Mouse (Mus musculus) frontal cortex, adult 2 months (tissue): ENCODE data around the gene Itsn2. TPM values are rescaled to one million over a fixed set of nuclear protein-coding genes. Genes with fewer than 3 reads are reported as not detected.
"Not testable (repeated sequence)": the region's sequence is repeated elsewhere in the genome, so short reads cannot be mapped to it uniquely, and the experiment has no call there.

Source experiments
- DNase-seq, 2 experiments: peaks; one replicate each; pipeline ENCODE4 v3.0.0; 2022; ENCODE audit warnings: low spot score in 1 of 2; ENCODE audit errors: extremely low spot score in 1 of 2
- polyA plus RNA-seq: library from polyadenylated mRNA; depleted of rRNA; stranded (reverse); fragments of >200 nt; gene quantifications from 2 replicates; pipeline ENCODE4 v1.2.3, GENCODE M21; 2012; rRNA removed

The Itsn2 gene
- polyA plus RNA-seq = 40.2 and 47.4 TPM in 2 replicates

DNA sequence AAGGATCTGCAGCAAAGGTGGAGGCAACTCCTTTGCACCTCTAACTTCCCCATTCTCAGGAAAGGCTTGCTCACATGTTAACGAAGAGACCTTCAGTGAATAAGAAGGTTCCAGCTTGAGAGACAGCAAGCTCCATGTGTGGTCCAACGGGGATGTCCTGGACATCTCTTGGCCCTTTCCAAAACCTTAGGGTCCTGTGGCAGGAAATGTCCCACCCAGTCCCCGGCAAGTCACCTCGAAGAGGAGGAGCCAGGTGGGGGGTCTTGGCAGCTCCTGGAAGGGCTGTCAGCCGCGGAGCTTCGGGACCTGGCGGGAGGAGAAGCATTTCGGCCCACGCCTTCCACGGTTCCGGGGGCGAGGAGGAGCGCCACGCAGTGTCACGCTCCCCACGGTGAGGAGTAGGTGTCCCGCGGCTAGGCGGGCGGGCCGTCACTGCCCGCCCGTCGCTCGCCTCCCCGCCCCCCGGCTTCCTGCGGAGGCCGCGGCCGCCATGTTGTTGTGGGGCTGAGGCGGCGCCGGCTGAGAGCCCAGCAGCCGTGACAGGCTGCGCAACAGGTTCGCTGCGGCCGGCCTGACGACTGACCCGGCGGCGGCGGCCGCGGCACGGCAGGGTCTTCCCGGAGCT is at the start of gene Itsn2, which contains the start of gene Gm3625:
Gene Itsn2 (plus strand): TSS at position 98 of the 625 bp plus-strand sequence.
Gene Gm3625 (minus strand): TSS at position 387 of the 625 bp plus-strand sequence.
- peak in 1 of 2 experiments; percentile 63 for DNase-seq

GRCm38 (mm10) chr12:4544400-4544919 is 48.0 kb upstream of the Itsn2 start:
- no peak for DNase-seq

DNA sequence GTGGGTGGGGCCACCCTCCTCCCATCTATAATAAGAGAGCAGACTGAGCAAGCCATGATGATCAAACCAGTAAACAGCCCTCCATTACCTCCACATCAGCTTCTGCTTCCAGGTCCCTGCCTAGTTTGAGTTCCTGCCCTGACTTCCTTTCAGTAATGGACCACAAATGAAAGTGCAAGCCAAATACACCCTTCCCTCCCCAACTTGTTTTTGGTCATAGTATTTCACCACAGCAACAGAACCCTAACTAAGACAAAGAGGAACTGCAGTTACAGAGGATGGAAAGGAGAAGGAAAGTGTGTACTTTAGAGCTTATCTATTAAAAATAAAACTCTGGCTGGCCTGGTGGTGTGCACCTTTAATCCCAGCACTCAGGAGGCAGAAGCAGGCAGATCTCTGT is 47.0 kb upstream of the Itsn2 start:
- no peak for DNase-seq

DNA sequence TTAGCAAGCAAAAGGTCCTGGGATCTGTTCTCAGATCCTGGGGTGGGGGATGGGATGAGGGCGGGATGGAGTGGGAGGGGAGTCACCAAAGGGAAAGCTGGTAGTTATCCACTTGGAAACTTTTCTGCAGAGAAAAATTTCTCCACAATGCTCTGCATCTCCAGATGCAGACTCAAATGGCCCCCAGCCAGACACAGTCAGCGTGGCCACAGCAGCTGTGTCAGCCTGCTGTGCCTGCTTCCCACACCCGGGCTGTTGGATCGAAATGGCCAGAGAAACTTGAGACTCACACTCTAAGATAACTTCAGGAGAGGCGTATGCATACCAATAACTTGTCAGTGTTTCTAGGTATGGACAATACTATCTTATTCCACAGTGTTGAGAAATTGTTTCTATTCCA is 45.9 kb upstream of the Itsn2 start:
- no peak for DNase-seq

DNA sequence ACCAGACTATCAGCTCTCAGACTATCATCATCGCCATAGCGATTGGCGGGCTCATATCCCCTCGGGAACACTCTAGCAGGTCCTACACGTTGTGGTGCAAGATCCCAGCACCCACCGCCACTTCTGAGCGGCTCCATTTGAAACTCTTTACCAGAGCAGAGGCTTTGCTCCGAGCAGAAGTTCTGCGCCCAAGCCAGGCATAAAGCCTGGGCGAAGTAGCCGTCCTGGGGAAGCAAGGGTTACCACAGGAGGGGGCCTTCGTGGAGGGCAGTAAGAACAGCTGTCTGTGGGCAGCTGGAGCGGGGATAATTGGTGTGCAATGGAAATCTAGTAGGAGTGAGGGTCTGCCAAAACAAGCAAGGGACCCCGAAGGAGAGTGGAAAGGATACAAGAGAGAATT is 44.9 kb upstream of the Itsn2 start:
- no peak for DNase-seq

- peak; percentile 49 to 92 for DNase-seq
These were observed 44.1 kb upstream of the Itsn2 start for GRCm38 (mm10) chr12:4548053-4549013.

GRCm38 (mm10) chr12:4553704-4554103 is 38.7 kb upstream of the Itsn2 start:
- not testable (repeated sequence) for DNase-seq

DNA sequence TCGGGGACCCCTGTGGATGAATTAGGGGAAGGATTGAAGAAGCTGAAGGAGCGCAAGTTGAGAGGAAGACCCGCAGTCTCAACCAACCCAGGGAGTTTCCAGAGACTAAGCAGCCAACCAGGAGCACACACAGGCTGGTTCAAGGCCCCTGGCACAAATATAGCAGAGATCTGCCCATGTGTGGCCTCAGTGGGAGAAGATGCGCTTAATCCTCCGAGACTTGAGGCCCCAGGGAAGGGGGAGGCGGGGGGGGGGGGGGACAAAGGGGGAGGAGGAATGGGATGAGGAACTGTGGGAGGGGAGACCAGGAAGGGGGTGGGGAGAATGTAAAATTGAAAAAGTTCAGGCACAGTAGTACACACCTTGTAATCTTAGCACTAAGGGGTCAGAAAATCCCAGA is 37.0 kb upstream of the Itsn2 start:
- DNase-seq = no peak

GRCm38 (mm10) chr12:4556891-4557290 is 35.5 kb upstream of the Itsn2 start:
- DNase-seq = no peak

DNA sequence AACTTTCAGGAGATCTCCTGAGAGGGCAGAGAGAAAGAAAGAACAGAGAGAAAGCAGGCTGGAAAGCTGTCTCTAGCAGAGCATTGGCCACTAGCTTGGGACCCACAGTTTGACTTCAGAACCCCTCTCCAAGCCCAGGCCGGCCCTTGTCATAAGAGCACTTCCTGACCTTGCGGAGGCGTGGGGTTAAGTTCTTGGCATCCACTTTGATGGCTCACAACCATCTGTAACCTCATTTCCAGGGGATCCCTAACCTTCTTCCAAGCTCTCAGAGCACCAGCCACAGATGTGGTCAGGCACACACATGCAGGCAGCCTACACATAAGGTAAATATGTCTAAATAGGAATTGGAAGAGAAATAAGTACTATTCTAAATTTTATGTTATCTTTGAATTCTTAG is 35.0 kb upstream of the Itsn2 start:
- DNase-seq = no peak

DNA sequence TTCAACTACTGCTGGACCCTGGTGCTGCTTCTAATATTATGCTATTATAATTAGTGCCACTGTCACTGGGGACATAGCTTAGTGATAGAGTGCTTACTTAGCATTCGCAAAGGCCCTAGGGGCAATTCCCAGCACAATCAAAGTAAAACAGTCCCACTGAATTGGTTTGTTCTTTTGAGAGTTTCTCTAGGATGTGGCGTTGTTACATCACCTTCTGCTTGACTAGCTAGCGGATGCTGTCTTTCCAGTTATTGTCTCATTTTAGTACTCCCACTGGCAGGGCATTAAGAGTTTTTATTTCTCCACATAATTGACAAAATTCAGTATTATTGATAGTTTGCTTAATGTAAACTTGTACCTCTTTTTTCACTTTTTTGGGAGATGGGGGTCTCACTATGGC is 34.4 kb upstream of the Itsn2 start:
- no peak for DNase-seq

DNA sequence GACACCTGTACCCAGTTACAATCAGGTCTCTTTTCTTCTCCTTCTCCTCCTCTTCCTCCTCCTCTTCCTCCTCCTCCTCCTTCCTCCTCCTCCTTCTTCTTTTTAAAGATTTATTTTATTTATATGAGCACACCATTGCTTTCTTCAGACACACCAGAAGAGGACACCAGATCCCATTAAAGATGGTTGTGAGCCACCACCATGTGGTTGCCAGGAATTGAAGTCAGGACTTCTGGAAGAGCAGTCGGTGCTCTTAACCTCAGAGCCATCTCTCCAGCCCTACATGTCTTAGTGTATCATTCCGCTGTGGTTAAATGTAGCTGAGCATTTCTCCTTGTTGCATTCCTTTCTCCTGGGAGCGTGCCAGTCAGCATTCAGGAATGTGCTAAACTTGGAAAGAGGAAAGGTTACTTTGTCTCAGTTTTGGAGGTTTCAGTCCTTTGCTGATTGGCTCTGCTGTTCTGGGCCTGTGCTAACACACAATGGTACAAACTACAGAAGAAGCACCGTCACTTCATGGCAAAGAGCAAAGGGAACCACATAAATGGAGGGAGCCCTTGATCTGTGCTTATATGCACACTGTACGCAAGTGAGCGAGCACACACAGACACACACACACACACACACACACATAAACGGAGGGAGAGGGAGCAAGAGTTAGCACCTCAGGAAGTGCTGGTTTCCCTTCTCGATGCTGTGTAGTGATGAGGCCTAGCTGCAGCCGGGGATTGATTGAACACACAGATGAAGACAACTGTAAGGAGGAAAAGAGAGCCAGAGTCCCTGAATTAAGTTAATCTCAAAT is 33.8 kb upstream of the Itsn2 start:
- no peak for DNase-seq

- peak in 1 of 2 experiments; percentile 57 for DNase-seq
These were observed 20.6 kb upstream of the Itsn2 start for GRCm38 (mm10) chr12:4571864-4572263.

DNA sequence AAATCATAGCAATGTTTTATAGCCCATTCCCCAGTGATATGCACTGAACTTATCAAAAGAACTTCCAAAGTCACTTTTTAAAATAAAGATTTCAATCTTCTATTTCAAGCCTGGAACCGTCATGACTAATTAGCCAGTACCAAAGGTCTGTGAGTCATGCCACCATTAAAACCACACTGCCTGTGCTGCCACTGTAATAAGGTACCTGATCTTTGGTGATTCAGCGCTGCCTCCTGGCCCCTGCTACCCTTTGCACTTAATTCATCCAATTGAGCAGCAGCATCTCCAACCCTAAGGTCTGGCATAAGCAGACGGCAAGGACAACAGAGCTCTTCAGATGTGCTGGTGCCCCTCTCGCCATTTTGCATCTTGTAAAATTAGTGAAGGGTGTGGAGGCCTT is 18.4 kb upstream of the Itsn2 start:
- DNase-seq = no peak

DNA sequence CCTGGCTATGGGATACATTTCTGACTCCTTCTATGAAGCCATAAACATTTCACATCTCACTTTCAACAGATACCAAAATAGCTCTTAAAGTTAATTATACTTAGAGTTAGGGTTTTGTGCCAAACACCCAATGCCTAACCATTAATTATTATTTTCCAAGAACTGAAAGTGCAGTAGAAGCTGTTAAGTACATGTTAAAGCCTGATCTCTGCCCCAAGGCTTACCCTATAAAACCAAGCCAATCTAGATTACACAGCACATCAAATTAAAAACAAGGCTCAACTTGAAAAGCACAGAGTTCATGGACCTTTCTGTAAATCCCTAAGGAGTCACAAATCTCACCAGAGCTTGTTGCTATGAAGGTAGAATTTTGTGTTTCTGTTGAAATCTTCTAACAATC is 10.1 kb upstream of the Itsn2 start:
- no peak for DNase-seq

DNA sequence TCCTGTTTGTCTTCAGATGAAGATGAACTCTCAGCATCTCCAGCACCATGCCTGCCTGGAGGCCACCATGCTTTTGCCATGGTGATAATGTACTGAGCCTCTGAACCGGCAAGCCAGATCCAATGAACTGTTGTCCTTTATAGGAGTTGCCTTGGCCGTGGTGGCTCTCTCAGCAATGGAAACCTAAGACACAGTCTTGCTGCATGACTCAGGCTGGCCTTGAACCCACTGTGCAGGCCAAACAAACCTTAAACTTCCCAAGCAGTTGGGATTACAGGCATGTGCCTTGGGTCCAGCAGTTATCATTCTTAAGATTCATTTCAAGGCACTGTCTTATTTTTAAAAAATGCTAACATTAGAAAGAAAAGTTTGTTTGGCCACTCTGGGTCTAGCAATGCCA is 4.6 kb upstream of the Itsn2 start:
- no peak for DNase-seq

DNA sequence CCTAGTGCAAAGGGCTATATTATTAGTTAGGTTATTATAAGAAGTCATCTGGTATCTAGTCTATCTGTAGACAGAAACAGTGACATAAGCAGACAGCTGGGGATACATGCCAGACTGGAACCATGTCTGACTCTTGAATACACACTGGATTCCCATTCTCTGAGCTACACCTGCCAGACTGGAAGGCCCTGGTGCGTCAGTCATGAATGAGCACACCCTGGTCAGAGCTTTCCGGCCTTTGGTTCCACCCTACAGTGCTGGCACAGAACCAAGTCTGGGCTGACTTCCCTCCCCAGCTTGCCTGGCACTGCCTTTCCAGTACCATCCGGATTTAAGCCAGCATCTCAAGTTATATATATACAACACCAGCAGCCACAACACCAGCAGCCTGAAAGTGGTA is 3.8 kb upstream of the Itsn2 start:
- DNase-seq = no peak

DNA sequence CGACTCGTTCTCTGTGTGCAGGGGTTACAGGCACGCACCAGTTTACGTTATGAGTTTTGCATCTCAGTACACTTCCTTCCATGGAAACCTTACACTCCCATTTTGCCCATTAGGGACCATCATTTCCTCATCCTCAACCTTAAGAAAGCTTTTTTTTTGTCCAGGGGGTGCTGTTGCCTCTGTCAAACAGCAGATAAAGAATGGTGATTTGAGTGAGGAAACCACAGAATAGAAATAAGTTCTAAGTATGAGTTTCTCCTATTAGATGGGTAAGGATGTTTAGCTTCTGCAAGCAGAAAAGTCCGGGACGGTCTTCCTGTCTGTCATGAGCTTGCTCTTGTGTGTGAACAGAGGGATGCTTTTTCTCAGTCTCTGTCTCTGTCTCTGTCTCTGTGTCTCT is 413 bp upstream of the Itsn2 start:
- no peak for DNase-seq

- DNase-seq = peak in 1 of 2 experiments; percentile 58
These were observed 910 bp downstream of the Itsn2 start for GRCm38 (mm10) chr12:4593166-4593929.

GRCm38 (mm10) chr12:4593930-4594391 is 1.5 kb downstream of the Itsn2 start:
- DNase-seq = no peak
